Mouse (Mus musculus): ENCODE data around the gene Gm20696. TPM values are rescaled to one million over a fixed set of nuclear protein-coding genes. Genes with fewer than 3 reads are reported as not detected.

Gm20696 gene
- polyA plus RNA-seq, 1 experiment, result 1.7 TPM

- Histone ChIP-seq H3K27ac (ENCODE audit: insufficient read depth, low read length) (peak overlapping the region; percentile 93), H3K4me1 (ENCODE audit: control insufficient read depth, insufficient read depth, insufficient read length) (peaks cover 10% of the 10 kb centered on the region), H3K36me3 (ENCODE audit: control insufficient read depth, insufficient read depth, low read length) (peaks cover 7% of the 10 kb centered on the region; the same call in 1 of the 2 replicates), H3K4me3 (ENCODE audit: extremely low read depth, insufficient read depth, insufficient read length) (peak overlapping the region; percentile 64), H3K27me3 (ENCODE audit: control insufficient read depth, insufficient read depth, low read length) (no peaks in the 10 kb centered on the region)
- DNase-seq (ENCODE audit: low read depth in 1 of 2, low spot score in 2 of 2), result peak in 1 of 2 experiments; percentile 12
- TF ChIP-seq POLR2A (IDR thresholded peaks at IDR 0.05; ENCODE audit: low read depth, low read length) (peak; percentile 7; the same call in 1 of the 2 replicates), CTCF (IDR thresholded peaks at IDR 0.05; ENCODE audit: extremely low read depth, insufficient read depth, insufficient read length, insufficient replicate concordance) (no peak)
- 12% methylated on average over 12 of the region's 12 CpGs for WGBS
Measured at GRCm38 (mm10) chr6:99263061-99263885, 403.3 kb downstream of the Gm20696 start.

DNA sequence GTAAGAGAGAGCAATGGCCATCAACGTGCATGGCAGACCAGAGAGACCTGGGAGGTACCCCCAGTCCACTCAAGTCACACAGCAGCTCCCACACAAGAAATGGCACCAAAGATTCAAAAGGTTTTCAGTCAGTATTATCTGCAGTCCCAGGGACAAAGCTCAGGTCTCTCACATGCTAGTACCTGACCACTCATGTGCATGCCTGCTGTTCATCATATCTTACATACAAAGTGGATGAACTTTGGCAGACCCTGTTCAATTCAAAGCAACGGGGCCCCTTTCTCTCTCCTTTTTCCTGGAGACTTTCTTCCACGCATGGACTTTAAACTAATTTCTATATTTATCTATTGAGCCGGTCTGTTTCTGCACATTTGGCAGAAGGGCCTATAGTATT is 404.9 kb downstream of the Gm20696 start:
- H3K36me3 ChIP-seq (ENCODE audit: control insufficient read depth, insufficient read depth, low read length), result peaks cover 7% of the 10 kb centered on the region; the same call in 1 of the 2 replicates
- peak overlapping the region; percentile 25; the same call in 1 of the 2 replicates for H3K4me3 ChIP-seq (ENCODE audit: extremely low read depth, insufficient read depth, insufficient read length)
- 33% methylated on average over 4 of the region's 4 CpGs for WGBS
- TF ChIP-seq POLR2A (IDR thresholded peaks at IDR 0.05; ENCODE audit: low read depth, low read length), result no peak
- TF ChIP-seq CTCF (IDR thresholded peaks at IDR 0.05; ENCODE audit: extremely low read depth, insufficient read depth, insufficient read length, insufficient replicate concordance), result no peak
- H3K27me3 ChIP-seq (ENCODE audit: control insufficient read depth, insufficient read depth, low read length), result no peaks in the 10 kb centered on the region
- H3K4me1 ChIP-seq (ENCODE audit: control insufficient read depth, insufficient read depth, insufficient read length), result peaks cover 15% of the 10 kb centered on the region
- no peak for DNase-seq (ENCODE audit: low read depth in 1 of 2, low spot score in 2 of 2)
- peak overlapping the region; percentile 88 for H3K27ac ChIP-seq (ENCODE audit: insufficient read depth, low read length)

GRCm38 (mm10) chr6:99260941-99261736 is 405.5 kb downstream of the Gm20696 start:
- peak; percentile 52 to 71 for DNase-seq (ENCODE audit: low read depth in 1 of 2, low spot score in 2 of 2)
- 7% methylated on average over 11 of the region's 11 CpGs for WGBS
- H3K27me3 ChIP-seq (ENCODE audit: control insufficient read depth, insufficient read depth, low read length), result no peaks in the 10 kb centered on the region
- peaks cover 15% of the 10 kb centered on the region for H3K4me1 ChIP-seq (ENCODE audit: control insufficient read depth, insufficient read depth, insufficient read length)
- H3K27ac ChIP-seq (ENCODE audit: insufficient read depth, low read length), result peak overlapping the region; percentile 88
- TF ChIP-seq CTCF (IDR thresholded peaks at IDR 0.05; ENCODE audit: extremely low read depth, insufficient read depth, insufficient read length, insufficient replicate concordance) (no peak), POLR2A (IDR thresholded peaks at IDR 0.05; ENCODE audit: low read depth, low read length) (no peak)
- peaks cover 7% of the 10 kb centered on the region; the same call in 1 of the 2 replicates for H3K36me3 ChIP-seq (ENCODE audit: control insufficient read depth, insufficient read depth, low read length)
- H3K4me3 ChIP-seq (ENCODE audit: extremely low read depth, insufficient read depth, insufficient read length), result peak overlapping the region; percentile 26; the same call in 1 of the 2 replicates

DNA sequence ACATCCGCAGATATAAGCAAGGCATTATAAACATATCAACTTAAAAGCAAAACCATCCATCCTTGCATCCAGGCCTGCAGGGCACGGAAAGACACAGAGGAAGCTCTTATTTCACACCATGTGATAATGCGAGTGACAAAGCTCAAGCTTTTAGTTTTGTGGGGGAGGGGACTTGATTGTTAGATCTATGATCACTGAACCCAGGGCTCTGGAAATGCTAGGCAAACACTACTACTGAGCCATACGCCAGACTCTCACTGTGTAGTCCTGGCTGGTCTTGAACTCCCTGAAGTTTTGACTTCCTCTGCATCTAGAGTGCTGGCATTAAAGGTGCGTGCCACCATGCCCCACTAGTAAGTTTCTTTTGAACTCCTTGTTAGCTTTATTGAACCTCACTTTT is 408.3 kb downstream of the Gm20696 start:
- 40% methylated on average over 5 of the region's 5 CpGs for WGBS
- H3K36me3 ChIP-seq (ENCODE audit: control insufficient read depth, insufficient read depth, low read length), result peaks cover 13% of the 10 kb centered on the region
- H3K4me1 ChIP-seq (ENCODE audit: control insufficient read depth, insufficient read depth, insufficient read length), result peaks cover 21% of the 10 kb centered on the region
- no peak for DNase-seq (ENCODE audit: low read depth in 1 of 2, low spot score in 2 of 2)
- H3K4me3 ChIP-seq (ENCODE audit: extremely low read depth, insufficient read depth, insufficient read length), result no peak overlapping the region
- TF ChIP-seq POLR2A (IDR thresholded peaks at IDR 0.05; ENCODE audit: low read depth, low read length), result no peak
- TF ChIP-seq CTCF (IDR thresholded peaks at IDR 0.05; ENCODE audit: extremely low read depth, insufficient read depth, insufficient read length, insufficient replicate concordance), result no peak
- H3K27ac ChIP-seq (ENCODE audit: insufficient read depth, low read length), result peak overlapping the region; percentile 63
- H3K27me3 ChIP-seq (ENCODE audit: control insufficient read depth, insufficient read depth, low read length), result no peaks in the 10 kb centered on the region

GRCm38 (mm10) chr6:99257676-99258075 is 408.9 kb downstream of the Gm20696 start:
- 37% methylated on average over 2 of the region's 2 CpGs for WGBS
- peak in 1 of 2 experiments; percentile 16 for DNase-seq (ENCODE audit: low read depth in 1 of 2, low spot score in 2 of 2)
- H3K27ac ChIP-seq (ENCODE audit: insufficient read depth, low read length), result peak overlapping the region; percentile 25; the same call in 1 of the 2 replicates

GRCm38 (mm10) chr6:99253331-99253730 is 413.3 kb downstream of the Gm20696 start:
- no peak overlapping the region for H3K4me3 ChIP-seq (ENCODE audit: extremely low read depth, insufficient read depth, insufficient read length)
- 83% methylated on average over 8 of the region's 8 CpGs for WGBS
- H3K36me3 ChIP-seq (ENCODE audit: control insufficient read depth, insufficient read depth, low read length), result peaks cover 9% of the 10 kb centered on the region
- H3K27me3 ChIP-seq (ENCODE audit: control insufficient read depth, insufficient read depth, low read length), result no peaks in the 10 kb centered on the region
- H3K27ac ChIP-seq (ENCODE audit: insufficient read depth, low read length), result no peak overlapping the region
- peaks cover 16% of the 10 kb centered on the region; the same call in 1 of the 2 replicates for H3K4me1 ChIP-seq (ENCODE audit: control insufficient read depth, insufficient read depth, insufficient read length)
- TF ChIP-seq POLR2A (IDR thresholded peaks at IDR 0.05; ENCODE audit: low read depth, low read length), result no peak
- no peak for TF ChIP-seq CTCF (IDR thresholded peaks at IDR 0.05; ENCODE audit: extremely low read depth, insufficient read depth, insufficient read length, insufficient replicate concordance)
- DNase-seq (ENCODE audit: low read depth in 1 of 2, low spot score in 2 of 2), result no peak

More at GRCm38 (mm10) chr6:99257676-99258075, 408.9 kb downstream of the Gm20696 start:
- H3K4me1 ChIP-seq (ENCODE audit: control insufficient read depth, insufficient read depth, insufficient read length), result peaks cover 21% of the 10 kb centered on the region
- H3K4me3 ChIP-seq (ENCODE audit: extremely low read depth, insufficient read depth, insufficient read length), result no peak overlapping the region
- H3K36me3 ChIP-seq (ENCODE audit: control insufficient read depth, insufficient read depth, low read length), result peaks cover 16% of the 10 kb centered on the region
- TF ChIP-seq POLR2A (IDR thresholded peaks at IDR 0.05; ENCODE audit: low read depth, low read length) (no peak), CTCF (IDR thresholded peaks at IDR 0.05; ENCODE audit: extremely low read depth, insufficient read depth, insufficient read length, insufficient replicate concordance) (no peak)
- no peaks in the 10 kb centered on the region for H3K27me3 ChIP-seq (ENCODE audit: control insufficient read depth, insufficient read depth, low read length)
